Mouse (Mus musculus): ENCODE measurements around the gene Atp13a2. TPM values are rescaled to one million over a fixed set of nuclear protein-coding genes. Genes with fewer than 3 reads are reported as not detected.

Gene Atp13a2
- 75.5 and 82.3 TPM in 2 replicates for polyA plus RNA-seq (2016; fragmentation: Nextera tagmentation; extraction: Ambion mirVana)

GRCm38 (mm10) chr4:140986711-140987395, at the start of gene Atp13a2:
TSS of gene Atp13a2 (plus strand) at chr4:140986873.
- peak; percentile 94 for ATAC-seq (ENCODE audit: low FRiP score)
- Histone ChIP-seq H3K9ac (peak within 1 kb of the TSS; percentile 96), H3K4me1 (peaks cover 43% of the 10 kb centered on the region), H3K9me3 (no peaks in the 10 kb centered on the region), H3K4me2 (peak within 1 kb of the TSS; percentile 84), H3K36me3 (replicated peaks) (peaks cover 1% of the 10 kb centered on the region; the same call in 1 of the 2 replicates), H3K27ac (peak within 1 kb of the TSS; percentile 65), H3K27me3 (0 out of 2 replicates have a peak, but pooled peaks cover 3% of the 10 kb centered on the region), H3K4me3 (replicated peaks) (peak within 1 kb of the TSS; percentile 92)
- under 1% methylated on average over 58 of the region's 58 CpGs for WGBS

GRCm38 (mm10) chr4:140944356-140944755, 42.3 kb upstream of the Atp13a2 start:
- Histone ChIP-seq H3K4me1 (no peaks in the 10 kb centered on the region), H3K4me2 (no peak overlapping the region), H3K27ac (no peak overlapping the region), H3K36me3 (replicated peaks) (no peaks in the 10 kb centered on the region), H3K27me3 (no peaks in the 10 kb centered on the region), H3K9me3 (no peaks in the 10 kb centered on the region), H3K4me3 (replicated peaks) (no peak overlapping the region), H3K9ac (no peak overlapping the region)
- ATAC-seq (ENCODE audit: low FRiP score): no peak
- WGBS: 92% methylated on average over 12 of the region's 12 CpGs

GRCm38 (mm10) chr4:140944961-140945442, 41.7 kb upstream of the Atp13a2 start:
- no peaks in the 10 kb centered on the region for H3K9me3 ChIP-seq
- H3K27me3 ChIP-seq: no peaks in the 10 kb centered on the region
- H3K9ac ChIP-seq: no peak overlapping the region
- 88% methylated on average over 5 of the region's 5 CpGs for WGBS
- no peaks in the 10 kb centered on the region for H3K36me3 ChIP-seq (replicated peaks)
- H3K27ac ChIP-seq: no peak overlapping the region
- H3K4me1 ChIP-seq: no peaks in the 10 kb centered on the region
- H3K4me3 ChIP-seq (replicated peaks): no peak overlapping the region
- no peak for ATAC-seq (ENCODE audit: low FRiP score)
- no peak overlapping the region for H3K4me2 ChIP-seq

- Histone ChIP-seq H3K4me1 (no peaks in the 10 kb centered on the region), H3K27ac (no peak overlapping the region), H3K27me3 (no peaks in the 10 kb centered on the region), H3K4me2 (no peak overlapping the region), H3K9ac (no peak overlapping the region), H3K4me3 (replicated peaks) (no peak overlapping the region), H3K36me3 (replicated peaks) (no peaks in the 10 kb centered on the region), H3K9me3 (no peaks in the 10 kb centered on the region)
- no peak for ATAC-seq (ENCODE audit: low FRiP score)
- 93% methylated on average over 4 of the region's 4 CpGs for WGBS
These were observed 41.1 kb upstream of the Atp13a2 start for GRCm38 (mm10) chr4:140945571-140945970.

- WGBS: 88% methylated on average over 4 of the region's 4 CpGs
- Histone ChIP-seq H3K36me3 (replicated peaks) (no peaks in the 10 kb centered on the region), H3K4me1 (no peaks in the 10 kb centered on the region), H3K27ac (no peak overlapping the region), H3K9ac (no peak overlapping the region), H3K4me3 (replicated peaks) (no peak overlapping the region), H3K27me3 (no peaks in the 10 kb centered on the region), H3K4me2 (no peak overlapping the region), H3K9me3 (no peaks in the 10 kb centered on the region)
- ATAC-seq (ENCODE audit: low FRiP score): no peak
These were observed 40.6 kb upstream of the Atp13a2 start for GRCm38 (mm10) chr4:140946048-140946447.

- Histone ChIP-seq H3K36me3 (replicated peaks) (no peaks in the 10 kb centered on the region), H3K4me2 (no peak overlapping the region), H3K9ac (no peak overlapping the region), H3K4me3 (replicated peaks) (no peak overlapping the region), H3K27me3 (no peaks in the 10 kb centered on the region), H3K9me3 (no peaks in the 10 kb centered on the region), H3K27ac (no peak overlapping the region), H3K4me1 (no peaks in the 10 kb centered on the region)
- no peak for ATAC-seq (ENCODE audit: low FRiP score)
- 81% methylated on average over 14 of the region's 14 CpGs for WGBS
These were observed 40.0 kb upstream of the Atp13a2 start for GRCm38 (mm10) chr4:140946580-140947205.

- Histone ChIP-seq H3K27ac (no peak overlapping the region), H3K36me3 (replicated peaks) (no peaks in the 10 kb centered on the region), H3K4me3 (replicated peaks) (no peak overlapping the region), H3K9ac (no peak overlapping the region), H3K4me1 (no peaks in the 10 kb centered on the region), H3K4me2 (no peak overlapping the region), H3K27me3 (no peaks in the 10 kb centered on the region), H3K9me3 (no peaks in the 10 kb centered on the region)
- ATAC-seq (ENCODE audit: low FRiP score): no peak
- 87% methylated on average over 12 of the region's 12 CpGs for WGBS
These were observed 38.9 kb upstream of the Atp13a2 start for GRCm38 (mm10) chr4:140947487-140948440.

GRCm38 (mm10) chr4:140948481-140948880, 38.2 kb upstream of the Atp13a2 start:
- H3K27me3 ChIP-seq: no peaks in the 10 kb centered on the region
- H3K4me2 ChIP-seq: no peak overlapping the region
- no peak overlapping the region for H3K4me3 ChIP-seq (replicated peaks)
- ATAC-seq (ENCODE audit: low FRiP score): no peak
- H3K4me1 ChIP-seq: no peaks in the 10 kb centered on the region
- WGBS: 94% methylated on average over 6 of the region's 6 CpGs
- H3K36me3 ChIP-seq (replicated peaks): no peaks in the 10 kb centered on the region
- no peak overlapping the region for H3K9ac ChIP-seq
- no peak overlapping the region for H3K27ac ChIP-seq
- no peaks in the 10 kb centered on the region for H3K9me3 ChIP-seq

GRCm38 (mm10) chr4:140949052-140949451, 37.6 kb upstream of the Atp13a2 start:
- no peaks in the 10 kb centered on the region for H3K4me1 ChIP-seq
- H3K36me3 ChIP-seq (replicated peaks): no peaks in the 10 kb centered on the region
- ATAC-seq (ENCODE audit: low FRiP score): no peak
- H3K27ac ChIP-seq: no peak overlapping the region
- H3K4me2 ChIP-seq: no peak overlapping the region
- 86% methylated on average over 8 of the region's 8 CpGs for WGBS
- H3K9ac ChIP-seq: no peak overlapping the region
- no peaks in the 10 kb centered on the region for H3K27me3 ChIP-seq
- H3K9me3 ChIP-seq: no peaks in the 10 kb centered on the region
- H3K4me3 ChIP-seq (replicated peaks): no peak overlapping the region

- WGBS: 88% methylated on average over 16 of the region's 16 CpGs
- no peak for ATAC-seq (ENCODE audit: low FRiP score)
- no peaks in the 10 kb centered on the region for H3K4me1 ChIP-seq
These were observed 37.1 kb upstream of the Atp13a2 start for GRCm38 (mm10) chr4:140949616-140950015.

GRCm38 (mm10) chr4:140950574-140950973, 36.1 kb upstream of the Atp13a2 start:
- Histone ChIP-seq H3K4me3 (replicated peaks) (no peak overlapping the region), H3K4me1 (no peaks in the 10 kb centered on the region), H3K36me3 (replicated peaks) (no peaks in the 10 kb centered on the region), H3K9me3 (no peaks in the 10 kb centered on the region), H3K4me2 (no peak overlapping the region), H3K27me3 (0 out of 2 replicates have a peak, but pooled peaks cover 4% of the 10 kb centered on the region), H3K27ac (no peak overlapping the region), H3K9ac (no peak overlapping the region)
- ATAC-seq (ENCODE audit: low FRiP score): no peak
- WGBS: 89% methylated on average over 3 of the region's 3 CpGs

More at GRCm38 (mm10) chr4:140949616-140950015, 37.1 kb upstream of the Atp13a2 start:
- Histone ChIP-seq H3K36me3 (replicated peaks) (no peaks in the 10 kb centered on the region), H3K9ac (no peak overlapping the region), H3K4me2 (no peak overlapping the region), H3K4me3 (replicated peaks) (no peak overlapping the region), H3K9me3 (no peaks in the 10 kb centered on the region), H3K27me3 (no peaks in the 10 kb centered on the region), H3K27ac (no peak overlapping the region)
